Mouse (Mus musculus) mouse trophoblast stem cell (cell line): ENCODE data around the gene Pgls.

Source experiments
- in situ Hi-C, 2 experiments: fragments of 300-500 bp; cut with MseI, MboI; formaldehyde crosslinking; loops; 2 replicates in 1 of 2; 3 replicates in 1 of 2; pipeline ENCODE4 v1.15.1; 2025

Gene Pgls

GRCm38 (mm10) chr8:71597451-71597850, 5.5 kb downstream of the Pgls start, which contains the start of gene Fam129c:
Gene Fam129c (plus strand): TSS chr8:71597648.
- in situ Hi-C loops: loop anchor here in 1 of 2 experiments (5.0 kb wide), 1 partner anchor 35 kb away; no protein-coding TSS in a partner anchor

GRCm38 (mm10) chr8:71598375-71598774, 6.4 kb downstream of the Pgls start:
- in situ Hi-C loops: loop anchor here in 1 of 2 experiments (5.0 kb wide), 1 partner anchor 36 kb away; no protein-coding TSS in a partner anchor

GRCm38 (mm10) chr8:71598841-71599240, 6.9 kb downstream of the Pgls start:
- in situ Hi-C loops: loop anchor here in 1 of 2 experiments (5.0 kb wide), 1 partner anchor 37 kb away; no protein-coding TSS in a partner anchor

GRCm38 (mm10) chr8:71601939-71602665, 10.1 kb downstream of the Pgls start:
- in situ Hi-C loops: no loop called here

GRCm38 (mm10) chr8:71602666-71603334, 10.8 kb downstream of the Pgls start:
- in situ Hi-C loops: no loop called here

GRCm38 (mm10) chr8:71604021-71604420, 12.0 kb downstream of the Pgls start:
- in situ Hi-C loops: no loop called here

- in situ Hi-C loops: no loop called here
Observed at GRCm38 (mm10) chr8:71610822-71611651, 19.1 kb downstream of the Pgls start, which contains the start of gene Colgalt1. Gene Colgalt1 (plus strand): TSS chr8:71610998.

GRCm38 (mm10) chr8:71612141-71612540, 20.2 kb downstream of the Pgls start:
- in situ Hi-C loops: no loop called here

GRCm38 (mm10) chr8:71613418-71613817, 21.4 kb downstream of the Pgls start:
- in situ Hi-C loops: no loop called here

- in situ Hi-C loops: no loop called here
Observed at GRCm38 (mm10) chr8:71619786-71620185, 27.8 kb downstream of the Pgls start.

- in situ Hi-C loops: no loop called here
Observed at GRCm38 (mm10) chr8:71625088-71625487, 33.1 kb downstream of the Pgls start.

- in situ Hi-C loops: no loop called here
Observed at GRCm38 (mm10) chr8:71626753-71627152, 34.8 kb downstream of the Pgls start.

- in situ Hi-C loops: no loop called here
Observed at GRCm38 (mm10) chr8:71627265-71628099, 35.5 kb downstream of the Pgls start.

GRCm38 (mm10) chr8:71628396-71629095, 36.6 kb downstream of the Pgls start:
- in situ Hi-C loops: no loop called here

GRCm38 (mm10) chr8:71629096-71629697, 37.2 kb downstream of the Pgls start:
- in situ Hi-C loops: no loop called here

GRCm38 (mm10) chr8:71629781-71630212, 37.8 kb downstream of the Pgls start:
- in situ Hi-C loops: no loop called here

- in situ Hi-C loops: no loop called here
Observed at GRCm38 (mm10) chr8:71630761-71631160, 38.8 kb downstream of the Pgls start.

GRCm38 (mm10) chr8:71631897-71632296, 39.9 kb downstream of the Pgls start:
- in situ Hi-C loops: no loop called here

- in situ Hi-C loops: no loop called here
Observed at GRCm38 (mm10) chr8:71633164-71633563, 41.2 kb downstream of the Pgls start.
